Mouse (Mus musculus) lung, adult 2 months (tissue): ENCODE measurements around the gene Trim75. TPM values are rescaled to one million over a fixed set of nuclear protein-coding genes. Genes with fewer than 3 reads are reported as not detected.

Experiments used
- DNase-seq: peaks from one replicate; pipeline ENCODE4 v3.0.0; 2022
- H3K4me1 ChIP-seq: fragments of 200-500 bp; 2 replicates; pipeline ENCODE4 v1.6.1; 2011; ENCODE audit warnings: low read length; ENCODE audit not compliant: control insufficient read depth, insufficient read depth
- H3K4me3 ChIP-seq: fragments of 200-500 bp; replicated peaks from 2 replicates; pipeline ENCODE3; 2011; ENCODE audit warnings: low read depth, mild to moderate bottlenecking, control low read depth, low read length; ENCODE audit errors: extremely low read depth
- CTCF ChIP-seq: fragments of 200-500 bp; IDR thresholded peaks from 2 replicates; pipeline ENCODE4 v1.5.1; 2011; ENCODE audit warnings: mild to moderate bottlenecking, low read length, control low read depth; ENCODE audit not compliant: insufficient read depth
- POLR2A ChIP-seq: fragments of 200-500 bp; IDR thresholded peaks from 2 replicates; pipeline ENCODE4 v1.6.1; 2011; ENCODE audit warnings: low read depth, mild to moderate bottlenecking, control low read depth, low read length, borderline replicate concordance; ENCODE audit errors: extremely low read depth
- WGBS: fragments of 180-500 bp; shearing (Covaris S2); methylation state at CpG from one replicate; pipeline ENCODE4 v1.1.7; 2018; 5-methylcytosine and 5-hydroxymethylcytosine counted together
- polyA plus RNA-seq: library from polyadenylated mRNA; depleted of rRNA; stranded (reverse); fragments of >200 nt; gene quantifications from 2 replicates; pipeline ENCODE4 v1.2.3, GENCODE M21; 2012; rRNA removed

Trim75 gene
- polyA plus RNA-seq, 1 experiment, result not detected

GRCm38 (mm10) chr8:64946441-64946819, 41.2 kb downstream of the Trim75 start:
- no peak for TF ChIP-seq CTCF
- TF ChIP-seq POLR2A, result no peak
- Histone ChIP-seq H3K4me3 (peak overlapping the region; percentile 77), H3K4me1 (no peaks in the 10 kb centered on the region; the same call in 1 of the 2 replicates)
- WGBS, result 36% methylated on average over 8 of the region's 8 CpGs
- no peak for DNase-seq

DNA sequence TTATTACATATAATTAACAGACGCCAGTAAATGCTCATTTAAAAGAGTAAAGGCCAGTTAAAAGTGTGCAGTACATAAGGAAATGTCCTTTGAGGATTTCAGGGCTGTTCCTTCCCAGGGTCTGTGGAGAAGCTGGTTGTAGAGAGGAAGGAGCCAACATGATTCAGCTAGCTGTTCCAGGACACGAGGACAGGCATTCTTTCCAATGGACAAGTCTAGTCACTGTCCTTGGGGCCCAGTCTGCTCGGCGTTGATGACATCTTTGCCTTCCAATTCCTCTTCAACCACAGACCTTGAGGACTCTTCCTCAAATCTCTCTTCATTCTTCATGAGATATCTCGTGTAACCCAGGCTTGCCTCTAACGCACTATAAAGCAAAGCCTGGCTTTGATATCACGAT, 42.0 kb downstream of the Trim75 start:
- Histone ChIP-seq H3K4me3 (no peak overlapping the region), H3K4me1 (no peaks in the 10 kb centered on the region; the same call in 1 of the 2 replicates)
- TF ChIP-seq POLR2A (no peak), CTCF (no peak)
- 76% methylated on average over 7 of the region's 7 CpGs for WGBS
- no peak for DNase-seq

- no peak overlapping the region for H3K4me3 ChIP-seq
- no peak for DNase-seq
- TF ChIP-seq POLR2A, result no peak
- no peak for TF ChIP-seq CTCF
- no peaks in the 10 kb centered on the region; the same call in 1 of the 2 replicates for H3K4me1 ChIP-seq
- WGBS, result 26% methylated on average over 5 of the region's 5 CpGs
Measured at GRCm38 (mm10) chr8:64944831-64945230, 42.8 kb downstream of the Trim75 start.

- TF ChIP-seq POLR2A (no peak), CTCF (no peak)
- Histone ChIP-seq H3K4me1 (no peaks in the 10 kb centered on the region; the same call in 1 of the 2 replicates), H3K4me3 (no peak overlapping the region)
- DNase-seq, result no peak
- WGBS, result 13% methylated on average over 5 of the region's 5 CpGs
Measured at GRCm38 (mm10) chr8:64942946-64943345, 44.7 kb downstream of the Trim75 start.

DNA sequence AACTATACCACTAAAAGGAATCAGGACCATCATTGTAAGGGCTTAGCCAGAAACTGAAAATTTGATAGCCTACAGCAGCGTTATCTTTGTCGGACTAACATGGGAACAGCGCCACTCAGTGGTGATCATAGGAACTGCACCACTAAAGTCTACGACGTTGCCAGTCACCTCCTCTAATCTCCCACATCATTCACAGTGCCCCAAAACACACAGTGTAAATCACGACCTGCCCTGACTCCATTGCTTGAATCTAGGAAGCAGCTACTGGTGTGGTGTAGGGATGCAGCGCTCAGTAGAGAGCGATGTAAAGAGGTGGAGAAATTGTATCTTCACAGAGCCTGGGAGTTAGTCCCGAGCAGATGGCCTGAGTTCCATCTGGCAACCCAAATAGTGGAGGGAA, 46.1 kb downstream of the Trim75 start:
- peak; percentile 74 for DNase-seq
- WGBS, result 10% methylated on average over 9 of the region's 9 CpGs
- no peak overlapping the region for H3K4me3 ChIP-seq
- TF ChIP-seq POLR2A, result no peak
- peak; percentile 82 for TF ChIP-seq CTCF
- H3K4me1 ChIP-seq, result no peaks in the 10 kb centered on the region; the same call in 1 of the 2 replicates

GRCm38 (mm10) chr8:64941019-64941418, 46.6 kb downstream of the Trim75 start:
- H3K4me3 ChIP-seq, result no peak overlapping the region
- no peak for TF ChIP-seq POLR2A
- TF ChIP-seq CTCF, result no peak
- H3K4me1 ChIP-seq, result no peaks in the 10 kb centered on the region
- WGBS, result 75% methylated on average over 8 of the region's 8 CpGs
- no peak for DNase-seq

DNA sequence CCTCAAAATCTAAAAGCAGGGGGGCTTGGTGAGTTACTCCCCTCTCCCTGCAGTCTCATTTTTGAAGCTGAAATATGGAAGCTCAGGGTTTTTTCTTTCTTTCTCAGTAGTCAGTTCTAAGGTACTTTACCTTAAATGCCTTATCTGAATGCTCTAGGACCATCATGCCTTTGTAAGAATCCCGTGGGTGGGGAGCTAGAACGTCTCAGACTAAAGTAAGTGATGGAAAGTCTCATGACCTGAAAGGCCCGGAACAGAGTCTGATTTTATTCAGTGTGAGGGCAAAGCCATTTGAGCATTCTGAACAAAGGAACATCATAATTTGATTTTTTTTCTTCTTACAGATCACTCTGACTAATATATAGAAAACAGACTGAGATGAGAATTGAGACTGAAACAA, 52.6 kb downstream of the Trim75 start:
- TF ChIP-seq CTCF (no peak), POLR2A (no peak)
- H3K4me1 ChIP-seq, result no peaks in the 10 kb centered on the region
- WGBS, result 61% methylated on average over 3 of the region's 3 CpGs
- no peak overlapping the region for H3K4me3 ChIP-seq
- DNase-seq, result no peak

Other genes with a start within 250 kb of the Trim75 start
- gene Klhl2, start 137.8 kb downstream of the Trim75 start, polyA plus RNA-seq, result 11.7 and 13.7 TPM in 2 replicates
- gene Tmem192, start 40.6 kb downstream of the Trim75 start, polyA plus RNA-seq, result 31.7 and 45.1 TPM in 2 replicates
- gene Trim61, start 30.7 kb upstream of the Trim75 start, polyA plus RNA-seq, result not detected in 2 replicates
- not detected in 2 replicates for gene Trim60, start 30.8 kb upstream of the Trim75 start, polyA plus RNA-seq
- not detected in 2 replicates for gene Apela, start 49.5 kb upstream of the Trim75 start, polyA plus RNA-seq
- not detected in 2 replicates for gene Gm10663, start 87.2 kb upstream of the Trim75 start, polyA plus RNA-seq
- gene BC030870, start 141.7 kb upstream of the Trim75 start, polyA plus RNA-seq, result 0.37 and 0.70 TPM in 2 replicates